Mouse (Mus musculus) gastrocnemius, postnatal 10 days (tissue): ENCODE results near the gene 1600014C23Rik. TPM values are rescaled to one million over a fixed set of nuclear protein-coding genes. Genes with fewer than 3 reads are reported as not detected.

Experiments used
- DNase-seq: peaks from one replicate; pipeline ENCODE4 v3.0.0; 2021; ENCODE audit warnings: mixed read lengths
- total RNA-seq, 2 experiments: library from RNA; stranded (reverse); gene quantifications; 2 replicates each; pipeline ENCODE4 v1.2.3; 2021

Gene 1600014C23Rik
- total RNA-seq, 2 experiments from 2014 or later: not detected

DNA sequence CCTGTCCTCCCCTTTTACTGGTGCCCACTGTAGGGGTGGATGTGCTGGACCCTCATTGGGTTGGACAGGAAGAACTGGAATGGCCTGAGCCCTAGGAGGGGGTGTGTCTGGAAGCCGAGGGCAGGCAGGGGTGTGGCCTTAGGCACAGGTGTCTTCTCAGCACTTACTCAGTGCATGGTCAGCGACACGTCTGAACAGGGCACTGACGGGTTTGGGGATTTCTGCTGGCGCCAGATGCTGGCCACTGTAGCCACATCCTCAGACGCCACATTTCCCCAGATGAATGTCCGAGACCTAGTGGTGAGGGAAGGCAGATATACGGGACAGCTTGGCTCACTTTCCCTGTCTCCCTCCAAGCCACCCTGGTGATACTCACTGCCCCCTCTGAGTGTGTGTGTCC, 18.4 kb upstream of the 1600014C23Rik start:
- no peak for DNase-seq

DNA sequence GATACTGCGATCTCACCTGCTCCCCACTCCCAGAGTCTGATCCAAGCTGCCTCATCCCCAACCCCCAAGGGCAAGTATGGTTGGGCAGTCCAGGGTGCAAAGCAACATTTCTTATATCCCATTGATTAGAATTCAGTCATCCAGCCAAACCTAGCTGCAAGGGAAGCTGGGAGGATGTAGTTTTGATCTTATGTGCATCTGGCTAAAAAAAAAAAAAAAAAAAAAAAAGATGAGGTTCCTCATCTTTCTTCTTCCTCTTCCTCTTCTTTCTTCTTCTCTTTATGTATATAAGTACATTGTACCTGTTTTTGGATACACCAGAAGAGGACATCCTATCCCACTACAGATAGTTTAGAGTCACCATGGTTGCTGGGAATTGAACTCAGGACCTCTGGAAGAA, 17.7 kb upstream of the 1600014C23Rik start:
- DNase-seq: no peak

DNA sequence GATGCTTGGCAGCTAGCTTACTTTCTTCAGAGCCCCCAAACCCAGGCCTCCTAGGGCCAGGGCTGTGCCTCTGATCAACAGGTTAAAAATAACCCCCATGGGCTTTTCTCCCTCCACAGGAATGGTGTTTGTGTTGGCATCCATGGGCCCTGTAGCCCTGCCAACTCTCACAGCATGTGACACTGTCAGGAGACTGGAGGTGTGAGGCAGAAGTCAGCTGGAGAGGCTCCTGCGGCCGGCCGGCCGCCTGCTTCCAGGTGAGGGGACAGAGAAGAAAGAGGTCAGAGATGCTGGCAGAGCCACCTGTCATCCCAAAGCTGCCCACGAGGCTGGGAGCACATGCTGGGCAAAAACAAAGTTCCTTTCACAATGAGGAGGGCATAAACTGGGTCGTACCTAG, 15.5 kb upstream of the 1600014C23Rik start:
- DNase-seq: peak; percentile 41

DNA sequence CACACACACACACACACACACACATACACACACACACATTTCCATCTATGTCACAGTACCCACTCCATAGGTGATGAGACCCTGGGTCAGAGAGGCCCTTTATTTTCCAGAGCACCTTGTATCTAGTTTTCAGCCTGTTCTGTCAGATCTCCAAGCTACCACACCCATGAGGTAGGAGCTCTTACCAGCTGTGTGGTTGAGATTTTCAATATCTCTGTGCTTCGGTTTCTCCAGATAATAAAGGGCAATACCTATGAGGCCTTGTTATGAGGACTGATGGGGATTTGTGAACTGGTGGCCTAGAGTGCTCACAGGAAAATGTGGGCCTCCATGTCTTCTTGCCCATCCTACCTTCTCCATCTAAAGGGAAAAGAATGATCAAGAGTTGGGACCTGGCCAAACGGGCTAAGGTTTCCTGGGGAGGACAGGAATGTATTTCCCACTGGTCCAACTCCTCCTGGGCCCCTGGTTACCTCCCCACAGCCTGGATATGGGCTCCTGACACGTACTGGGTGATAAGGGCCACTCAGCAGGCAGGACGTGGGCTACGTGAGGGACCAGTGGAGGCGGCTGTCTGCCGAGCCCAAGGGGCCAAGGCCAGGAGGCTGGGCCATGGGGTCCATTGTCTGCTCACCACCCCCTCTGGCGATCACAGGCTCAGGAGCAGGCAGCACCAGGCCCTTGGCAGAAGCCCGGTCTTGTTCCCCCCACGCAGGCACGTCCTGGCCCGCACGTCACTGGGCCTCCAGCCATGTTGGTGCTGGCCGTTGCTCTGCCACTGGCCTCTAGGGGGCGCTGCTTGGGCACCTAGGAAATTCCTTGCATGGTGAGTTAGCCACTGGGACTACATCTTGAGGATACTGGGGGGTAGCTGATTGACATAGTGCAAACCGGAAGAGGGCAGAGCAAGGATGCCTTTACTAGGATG, 14.5 kb upstream of the 1600014C23Rik start:
- peak; percentile 80 for DNase-seq

DNA sequence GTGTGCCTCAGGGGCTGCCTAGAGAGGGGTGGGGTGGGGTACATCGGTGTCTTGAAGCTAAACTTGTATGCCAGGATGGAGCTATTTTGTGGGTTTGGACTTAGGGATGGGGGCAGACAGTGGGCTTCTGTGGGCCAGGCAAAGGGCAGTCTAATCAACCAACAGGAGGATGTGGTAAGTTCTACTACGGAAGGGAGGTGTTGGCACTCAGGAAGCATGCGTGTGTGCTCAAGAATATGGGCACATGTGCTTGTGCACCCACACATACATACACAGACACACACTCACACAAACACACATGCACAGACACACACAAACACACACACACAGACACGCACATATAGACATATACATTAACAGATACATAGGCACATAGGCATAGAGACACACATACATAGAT, 13.6 kb upstream of the 1600014C23Rik start:
- no peak for DNase-seq

DNA sequence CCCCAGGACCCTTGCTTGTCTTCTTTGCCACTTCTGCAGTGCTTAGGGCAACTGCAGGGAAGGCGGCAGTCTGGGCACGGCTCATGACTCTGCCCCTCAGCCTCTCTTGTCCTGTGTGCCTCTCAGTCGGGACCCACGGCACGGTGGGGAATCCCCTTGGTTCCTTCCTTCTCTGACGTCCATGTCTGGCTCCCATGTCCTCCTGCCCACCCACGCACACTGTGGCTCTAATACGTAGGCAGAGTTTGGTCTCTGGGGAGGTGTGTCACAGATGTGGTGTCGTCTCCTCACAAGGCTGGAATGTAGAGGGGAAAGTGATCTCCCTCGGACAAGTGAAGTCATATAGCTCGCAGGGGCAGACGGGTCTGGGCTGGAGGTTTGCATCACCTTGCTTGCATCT, 13.1 kb upstream of the 1600014C23Rik start:
- no peak for DNase-seq

DNA sequence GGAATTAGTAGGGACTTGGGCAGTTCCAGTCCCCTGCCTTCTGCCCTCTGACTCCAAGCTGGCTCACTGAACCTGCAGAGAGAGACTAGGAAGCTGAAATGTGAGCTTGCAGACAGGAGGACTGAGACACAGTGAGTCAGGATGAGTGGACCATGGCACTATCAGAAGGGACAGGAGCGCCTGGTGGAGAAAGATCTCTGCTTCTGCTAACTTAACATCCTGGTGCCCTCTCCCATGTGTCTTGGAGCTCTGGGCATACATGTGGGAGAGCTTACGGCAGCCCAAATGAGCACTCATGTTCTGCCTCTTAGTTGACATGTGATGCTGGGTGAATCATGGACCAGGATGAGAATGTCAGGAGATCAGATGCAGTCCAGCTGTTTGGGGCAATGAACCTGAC, 12.0 kb upstream of the 1600014C23Rik start:
- DNase-seq: no peak

DNA sequence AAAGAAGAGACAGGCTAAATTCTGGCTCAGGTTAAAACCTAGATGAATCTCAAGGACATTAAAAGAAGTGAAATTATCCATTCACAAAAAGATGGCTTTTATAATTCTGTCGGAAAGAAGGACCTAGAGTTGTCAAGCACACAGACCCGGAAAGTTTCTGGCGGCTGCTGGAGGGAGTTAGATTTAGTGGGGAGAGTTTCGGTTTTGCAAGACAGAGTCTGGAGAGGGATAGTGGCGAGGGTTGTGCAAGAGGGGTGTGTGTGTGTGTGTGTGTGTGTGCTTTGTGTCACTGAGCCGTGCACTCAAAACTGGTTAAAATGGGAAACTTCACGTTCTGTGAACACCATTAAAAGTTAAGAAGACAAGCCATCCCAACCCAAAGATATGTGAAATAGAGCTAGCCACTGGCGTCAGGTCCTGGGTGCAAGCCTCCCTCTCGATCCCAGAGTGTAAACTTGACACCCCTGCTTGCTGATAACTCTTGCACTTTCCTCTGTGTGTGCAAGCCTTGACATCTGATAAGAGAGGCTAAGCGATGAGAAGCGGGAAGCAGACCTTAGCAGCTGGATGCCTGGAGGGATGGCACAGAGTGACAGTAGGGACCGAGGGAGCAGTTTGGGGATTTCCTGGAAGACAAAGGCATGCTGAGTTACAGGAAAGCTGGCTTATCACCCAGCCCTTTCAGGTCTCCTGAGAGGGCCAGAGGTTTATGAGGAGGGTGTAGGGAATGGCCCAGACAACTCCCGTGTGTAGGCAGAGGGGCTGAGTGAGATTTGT, 8.9 kb upstream of the 1600014C23Rik start:
- DNase-seq: no peak

DNA sequence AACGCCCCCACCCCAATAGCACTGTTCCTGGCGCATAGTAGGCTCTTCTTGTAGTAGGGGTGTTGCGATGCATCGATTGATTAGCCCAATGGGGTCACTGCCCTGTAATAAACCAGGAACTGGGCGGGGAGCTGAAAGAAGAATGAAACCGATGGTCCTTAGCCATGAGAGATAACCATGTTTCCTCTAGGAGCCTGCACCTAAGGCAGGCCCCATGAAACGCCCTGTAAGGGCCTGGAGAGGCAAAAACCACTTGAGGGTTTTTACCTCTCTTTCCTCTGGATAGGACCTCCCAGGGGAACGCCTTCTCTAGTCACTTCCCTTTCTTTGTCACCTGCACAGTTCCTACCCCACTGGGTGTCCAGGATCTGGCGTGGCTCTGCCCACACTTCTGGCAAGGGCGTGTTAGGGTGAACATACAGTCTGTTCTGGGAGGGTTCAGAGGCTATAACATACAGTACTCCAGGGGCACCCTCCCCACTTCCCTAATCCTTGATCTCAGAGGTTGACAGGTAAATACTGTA, 3.5 kb upstream of the 1600014C23Rik start:
- DNase-seq: no peak

DNA sequence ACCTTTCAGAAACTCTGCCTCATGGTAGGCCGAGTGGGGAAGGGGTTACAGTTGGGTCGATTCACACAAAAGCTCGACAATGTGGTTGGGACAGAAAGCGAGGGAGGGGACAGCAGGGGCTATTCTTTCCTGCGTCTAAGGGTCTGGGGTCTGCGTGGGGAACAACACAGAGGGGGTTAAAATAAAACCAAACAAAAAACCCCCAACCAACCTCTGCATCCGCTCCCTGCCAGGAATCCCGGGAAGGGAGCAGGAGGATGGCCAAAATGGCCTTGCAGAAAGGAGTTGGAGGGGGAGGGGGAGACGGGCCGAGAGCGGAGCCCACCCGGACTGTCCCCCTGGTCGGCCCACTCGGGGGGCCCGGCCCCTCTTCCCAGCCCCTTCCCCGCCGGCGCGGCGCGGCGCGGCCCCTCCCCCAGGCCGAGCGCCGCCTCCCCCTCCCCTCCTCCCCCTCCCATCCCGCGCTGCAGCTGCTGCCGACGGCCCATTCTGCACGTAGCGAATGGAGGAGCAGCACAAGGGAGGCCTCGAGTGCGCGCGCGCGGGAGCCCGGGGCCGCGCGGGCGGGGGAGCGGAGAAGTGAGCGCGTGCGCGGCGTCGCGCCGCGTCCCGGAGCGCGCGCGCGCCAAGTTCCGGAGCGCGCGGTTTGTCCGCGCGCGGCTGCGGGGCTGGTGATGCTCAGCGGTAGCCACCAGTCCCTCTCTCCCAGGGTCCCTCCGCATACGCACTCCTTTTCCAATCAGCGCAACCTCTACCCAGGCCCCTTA, 2.9 kb upstream of the 1600014C23Rik start:
- DNase-seq: peak; percentile 85

DNA sequence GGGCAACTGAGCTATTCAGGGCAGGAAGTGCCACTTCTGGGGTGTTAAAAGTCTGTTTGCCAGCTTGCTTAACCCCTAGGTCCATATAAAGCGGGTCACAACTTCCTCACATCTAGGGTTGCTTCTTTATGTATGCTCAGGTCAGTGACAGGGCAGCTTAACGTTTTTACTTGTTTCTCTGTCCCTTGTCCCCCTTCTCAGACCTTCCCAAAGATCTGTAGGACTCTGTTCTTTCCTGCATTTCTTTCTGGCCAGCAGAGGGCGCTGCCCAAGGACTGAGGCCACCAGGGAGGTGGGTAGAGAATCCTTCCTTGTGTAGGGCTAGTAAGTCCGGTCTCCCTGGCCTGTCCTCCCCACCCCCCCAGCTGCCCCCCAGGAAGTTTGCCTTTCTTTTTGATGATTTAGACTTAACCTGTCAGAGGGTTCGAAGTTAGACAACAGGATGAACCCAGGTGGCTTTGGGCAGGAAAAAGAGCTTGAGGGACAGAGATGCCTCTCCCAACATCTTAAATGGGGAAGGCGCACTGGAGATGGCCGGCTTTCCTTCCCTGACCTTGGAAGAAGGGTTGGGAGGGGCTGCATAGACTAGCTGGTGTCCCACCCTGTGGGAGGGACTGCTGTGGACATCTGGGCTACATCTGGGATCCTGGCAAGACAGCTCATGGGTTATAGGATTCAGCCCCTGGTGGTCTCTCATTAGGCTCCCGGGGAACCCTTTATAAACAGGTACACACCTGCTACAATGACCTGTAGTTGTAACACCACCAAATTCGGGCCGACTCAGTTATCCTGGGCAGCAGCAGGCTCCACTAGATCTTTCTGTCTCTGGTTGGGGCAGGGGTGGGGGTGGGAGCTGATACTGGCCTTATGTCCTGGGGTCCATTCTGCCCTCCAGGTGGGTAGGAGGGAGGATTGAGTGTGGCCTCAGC, 2.0 kb upstream of the 1600014C23Rik start:
- DNase-seq: peak; percentile 90

DNA sequence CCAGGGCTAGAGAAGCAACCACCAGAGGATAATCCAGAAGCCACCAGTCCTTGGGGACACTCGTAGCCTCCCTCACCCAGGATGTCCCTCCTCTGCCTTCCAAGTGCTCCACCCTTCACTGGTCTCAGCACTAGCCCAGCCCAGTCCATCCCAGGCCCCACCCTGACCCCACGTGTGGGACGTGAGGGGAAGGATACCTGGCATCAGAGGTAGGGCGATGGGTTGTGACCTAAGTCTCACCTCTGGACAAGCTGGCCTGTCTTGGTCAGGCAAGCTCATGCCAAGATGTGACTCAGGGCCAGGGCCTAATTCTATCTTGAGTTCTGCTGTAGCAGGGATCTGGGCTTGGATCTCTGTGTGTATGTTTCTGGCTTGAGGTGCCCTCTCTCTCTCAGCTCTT, 1.2 kb upstream of the 1600014C23Rik start:
- no peak for DNase-seq

DNA sequence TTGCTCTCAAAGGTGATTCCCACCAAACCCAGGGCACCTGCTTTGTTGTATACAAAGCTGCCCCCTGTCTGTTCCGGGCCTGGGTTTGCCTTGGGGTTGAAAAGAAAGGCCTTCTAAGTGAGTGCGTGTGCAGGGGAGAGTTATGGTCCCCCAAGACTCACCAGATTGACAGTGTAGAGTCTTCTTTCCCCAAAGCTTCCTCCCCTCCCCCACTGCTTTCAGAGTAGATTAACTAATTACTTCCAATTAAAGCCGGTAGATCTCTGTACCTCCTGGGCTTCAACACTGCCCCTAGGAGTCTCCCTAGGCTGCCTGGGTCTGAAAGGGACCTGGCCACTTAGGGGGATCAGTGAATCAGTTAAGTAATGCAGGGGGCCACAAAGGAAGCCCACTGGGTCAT, 689 bp upstream of the 1600014C23Rik start:
- DNase-seq: no peak

DNA sequence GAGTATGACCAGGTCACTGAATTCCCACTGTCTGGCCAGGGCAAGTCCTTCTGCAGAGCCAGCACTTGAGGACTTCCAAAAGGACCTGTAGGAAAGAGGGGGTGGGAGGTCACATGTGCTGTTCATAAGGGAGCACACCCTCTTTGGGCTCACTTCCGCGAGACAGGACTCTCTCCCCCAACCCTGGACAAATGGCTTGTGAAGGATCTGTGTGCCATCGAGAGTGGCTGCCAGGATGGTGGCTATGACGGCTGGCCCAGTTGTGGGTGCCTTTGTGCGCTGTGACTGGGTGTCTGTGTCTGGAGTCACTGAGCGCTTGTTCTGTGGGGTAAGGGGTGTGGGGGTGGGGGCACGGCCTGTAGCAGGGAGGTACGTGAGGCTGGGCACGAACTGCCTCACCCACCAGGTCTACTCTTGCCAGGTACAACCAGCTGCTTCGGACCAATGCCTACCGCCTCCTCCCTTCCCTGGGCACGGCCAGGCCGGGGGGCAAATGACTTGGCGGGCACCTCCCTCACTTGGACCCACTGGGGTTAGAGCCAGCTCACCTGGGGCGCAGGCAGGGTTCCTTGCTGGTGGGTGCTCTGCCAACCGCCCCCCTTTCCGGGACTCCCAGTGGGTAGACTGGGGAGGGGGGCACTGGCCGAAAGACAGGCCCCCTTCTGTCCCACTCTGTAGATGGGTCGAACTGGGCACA, 458 bp downstream of the 1600014C23Rik start:
- no peak for DNase-seq

DNA sequence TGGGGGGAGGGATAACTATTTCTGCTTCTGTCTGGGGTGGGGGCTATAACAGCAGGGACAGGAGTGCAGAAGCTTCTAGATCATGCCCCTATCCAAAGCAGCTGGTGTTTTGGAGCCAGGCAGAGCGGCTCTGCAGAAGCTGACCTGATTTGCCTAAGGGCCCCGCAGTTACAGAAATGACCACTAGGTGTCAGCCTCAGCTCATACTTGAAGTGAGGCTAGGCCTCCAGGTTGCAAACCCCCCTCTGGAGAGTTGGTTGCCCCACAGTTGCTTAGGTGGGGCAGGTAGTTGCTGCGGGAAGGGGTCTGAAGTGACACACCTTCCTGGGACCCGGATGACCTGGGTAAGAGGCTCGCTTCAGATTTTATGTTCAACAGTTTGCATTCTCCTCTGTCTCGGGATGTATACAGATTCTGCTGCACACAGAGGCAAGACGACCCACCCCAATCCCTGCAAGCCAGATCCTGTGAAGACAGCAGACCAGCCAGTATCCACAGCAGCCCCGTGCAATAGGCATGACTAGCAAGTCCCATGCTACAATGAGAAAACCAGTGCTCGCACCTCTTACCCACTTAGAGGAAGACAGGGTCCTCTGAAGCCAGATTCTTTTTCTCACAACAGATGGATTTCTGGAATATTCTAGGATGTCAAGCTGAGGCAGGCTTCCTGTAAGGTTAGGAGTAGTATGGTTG, 2.3 kb downstream of the 1600014C23Rik start:
- DNase-seq: peak; percentile 85

DNA sequence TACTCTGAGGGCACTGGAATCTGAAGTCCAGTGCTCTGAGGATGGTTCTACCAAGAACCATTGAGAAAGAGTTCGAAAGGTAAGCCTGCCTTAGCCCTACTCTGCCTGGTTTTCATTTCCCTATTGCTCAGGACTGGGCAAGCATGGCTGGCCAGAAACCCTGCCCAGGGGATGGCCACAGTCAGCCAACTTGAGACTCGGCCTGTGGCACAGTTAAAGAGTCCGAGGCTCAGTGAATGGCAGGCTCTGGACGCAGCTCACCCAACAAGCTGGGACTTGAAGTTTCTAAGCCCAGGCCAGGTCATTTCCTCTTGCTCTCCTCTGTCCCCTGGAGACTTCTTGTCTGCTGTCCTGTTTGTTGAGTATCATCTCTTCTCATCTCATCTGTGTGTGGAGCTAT, 2.9 kb downstream of the 1600014C23Rik start:
- DNase-seq: no peak

DNA sequence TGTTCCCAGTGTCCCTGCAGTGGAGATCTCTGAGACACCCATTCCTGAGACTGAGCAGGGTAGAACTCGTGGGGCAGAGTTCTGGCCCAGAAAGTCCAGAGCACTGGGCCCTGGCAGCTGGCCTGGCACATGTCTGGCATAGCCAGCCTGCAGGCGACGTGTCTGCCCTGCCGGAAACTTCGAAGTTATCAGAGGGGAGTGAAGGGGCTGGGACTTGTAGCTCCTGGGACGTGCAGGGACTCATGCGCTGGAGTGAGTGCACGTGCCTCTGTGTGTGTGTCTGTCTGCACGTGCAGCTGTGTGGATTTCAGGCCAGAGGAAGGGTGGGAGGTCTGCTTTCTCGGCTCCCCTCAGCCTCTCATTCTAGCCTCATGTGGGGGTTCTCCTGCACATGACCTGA, 4.3 kb downstream of the 1600014C23Rik start:
- DNase-seq: no peak

DNA sequence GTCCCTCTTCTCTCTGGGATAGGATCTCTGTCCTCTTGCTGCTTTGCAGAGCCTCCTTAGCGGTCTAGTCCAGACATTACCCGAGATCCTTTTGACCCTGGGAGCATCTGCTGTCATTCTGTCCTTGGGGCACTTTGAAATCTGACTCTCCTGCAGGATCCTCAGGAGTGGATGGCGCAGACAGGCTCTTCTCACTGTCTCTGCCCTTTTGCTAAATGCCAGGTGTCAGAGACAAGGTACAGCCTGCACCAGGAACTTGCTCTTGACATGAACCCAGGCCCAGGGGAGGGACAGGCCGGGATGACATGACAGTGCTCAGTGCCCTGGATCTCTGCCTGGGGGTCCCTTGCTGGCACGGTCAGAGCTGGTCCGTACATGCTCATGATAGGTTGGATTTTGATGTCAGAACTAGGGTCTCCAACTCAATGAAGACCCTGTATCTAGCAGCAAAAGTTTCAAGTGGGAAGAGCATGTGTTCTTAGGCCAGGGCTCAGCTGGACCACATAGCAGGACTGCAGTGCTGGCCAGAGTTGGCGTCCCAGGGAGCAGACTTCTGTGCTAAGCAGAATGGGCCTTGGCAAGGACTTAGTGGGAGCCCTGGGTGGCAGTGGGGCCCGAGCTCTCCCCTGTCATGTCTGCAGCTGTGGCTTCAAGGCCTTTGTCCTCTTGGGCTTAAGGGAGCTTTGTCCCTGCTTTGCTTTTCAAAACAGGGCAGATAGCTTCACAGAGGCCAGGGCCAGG, 5.5 kb downstream of the 1600014C23Rik start:
- no peak for DNase-seq

DNA sequence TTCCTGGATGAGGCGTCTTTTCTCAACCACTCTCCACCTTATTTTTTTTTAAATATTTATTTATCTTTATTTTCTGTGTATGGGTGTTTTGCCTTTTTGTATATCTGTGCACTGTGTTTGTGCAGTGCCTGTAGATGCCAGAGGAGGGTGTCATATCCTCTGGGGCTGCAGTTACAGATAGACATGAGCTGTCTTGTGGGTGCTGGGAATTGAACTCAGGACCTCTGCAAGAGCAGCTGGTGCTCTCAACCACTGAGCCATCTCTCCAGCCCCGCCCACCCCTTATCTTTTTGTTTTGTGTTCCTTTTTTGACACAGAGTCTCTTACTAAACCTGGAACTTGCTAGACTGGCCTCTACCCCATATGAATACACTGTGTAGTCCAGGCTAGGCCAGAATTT, 6.2 kb downstream of the 1600014C23Rik start:
- DNase-seq: no peak
